Mouse (Mus musculus) embryonic facial prominence, embryonic 14.5 days (tissue): ENCODE measurements at regions not wholly inside any gene's neighbourhood (a gene's known extent, or its start where the extent isn't known, plus 50 kb on each side); places are given as distances from the start of the nearest gene placed in this dataset.
"Not testable (repeated sequence)": the region's sequence is repeated elsewhere in the genome, so short reads cannot be mapped to it uniquely, and the experiment has no call there.

Source experiments
- ATAC-seq: fragments of 200-750 bp; cut with Nextera tagmentation; 2 replicates; pipeline ENCODE4 v1.8.0; 2017; ENCODE audit warnings: low read depth, moderate number of reproducible peaks, moderate TSS enrichment
- DNase-seq: peaks from one replicate; pipeline ENCODE4 v3.0.0-alpha.2; 2015; ENCODE audit warnings: low spot score
- H3K27ac ChIP-seq: fragments of 300-500 bp; sonication (generic); replicated peaks from 2 replicates; pipeline ENCODE4 v1.5.1; 2014; ENCODE audit warnings: low read depth, mild to moderate bottlenecking, low read length, moderate library complexity
- H3K27me3 ChIP-seq: fragments of 300-500 bp; sonication (generic); replicated peaks from 2 replicates; pipeline ENCODE4 v1.6.1; 2014; ENCODE audit warnings: low read length; ENCODE audit not compliant: control insufficient read depth, insufficient read depth
- H3K36me3 ChIP-seq: fragments of 300-500 bp; sonication (generic); 2 replicates; pipeline ENCODE4 v1.6.1; 2014; ENCODE audit warnings: low read length, mixed read lengths; ENCODE audit not compliant: control insufficient read depth, insufficient read depth
- H3K4me1 ChIP-seq: fragments of 300-500 bp; sonication (generic); 2 replicates; pipeline ENCODE4 v1.6.1; 2014; ENCODE audit warnings: antibody characterized with exemption, low read length; ENCODE audit not compliant: control insufficient read depth, insufficient read depth
- H3K4me2 ChIP-seq: fragments of 300-500 bp; sonication (generic); 2 replicates; pipeline ENCODE4 v1.6.1; 2014; ENCODE audit warnings: low read depth, mild to moderate bottlenecking, low read length, moderate library complexity, mixed read lengths
- H3K4me3 ChIP-seq: fragments of 300-500 bp; sonication (generic); 2 replicates; pipeline ENCODE4 v1.5.1; 2014; ENCODE audit warnings: low read depth, mild to moderate bottlenecking, low read length
- H3K9ac ChIP-seq: fragments of 300-500 bp; sonication (generic); 2 replicates; pipeline ENCODE4 v1.6.1; 2014; ENCODE audit warnings: low read depth, mild to moderate bottlenecking, low read length, moderate library complexity, mixed read lengths
- H3K9me3 ChIP-seq: fragments of 300-500 bp; sonication (generic); 2 replicates; pipeline ENCODE4 v1.6.1; 2016; ENCODE audit warnings: low read length; ENCODE audit not compliant: control insufficient read depth
- WGBS: fragments of 180-500 bp; shearing (Covaris S2); extraction: QIAGEN DNeasy Blood & Tissue Kit; methylation state at CpG from one replicate; pipeline ENCODE4 v1.1.7; 2014; 5-methylcytosine and 5-hydroxymethylcytosine counted together

GRCm38 (mm10) chr15:25230213-25230612 lies 183.4 kb downstream of the Basp1 start:
- 80% methylated on average over 4 of the region's 4 CpGs for WGBS

GRCm38 (mm10) chr15:25229807-25230206 lies 183.8 kb downstream of the Basp1 start:
- H3K27ac ChIP-seq: no peak overlapping the region
- no peaks in the 10 kb centered on the region for H3K27me3 ChIP-seq
- ATAC-seq (no peak), DNase-seq (no peak)
- no peaks in the 10 kb centered on the region for H3K36me3 ChIP-seq
- no peak overlapping the region for H3K9ac ChIP-seq
- no peaks in the 10 kb centered on the region for H3K9me3 ChIP-seq
- WGBS: 86% methylated on average over 11 of the region's 11 CpGs
- no peak overlapping the region for H3K4me2 ChIP-seq
- no peak overlapping the region for H3K4me3 ChIP-seq
- H3K4me1 ChIP-seq: peaks cover 7% of the 10 kb centered on the region

More at GRCm38 (mm10) chr15:25230213-25230612, 183.4 kb downstream of the Basp1 start:
- Histone ChIP-seq H3K4me2 (no peak overlapping the region), H3K36me3 (no peaks in the 10 kb centered on the region), H3K4me1 (peaks cover 7% of the 10 kb centered on the region), H3K27me3 (no peaks in the 10 kb centered on the region), H3K9ac (no peak overlapping the region), H3K27ac (no peak overlapping the region), H3K9me3 (no peaks in the 10 kb centered on the region), H3K4me3 (no peak overlapping the region)
- ATAC-seq (no peak; the same call in 1 of the 2 replicates), DNase-seq (peak; percentile 28)

GRCm38 (mm10) chr15:25227496-25227895 lies 186.1 kb downstream of the Basp1 start:
- DNase-seq (no peak), ATAC-seq (no peak)
- 46% methylated on average over 7 of the region's 7 CpGs for WGBS
- Histone ChIP-seq H3K27me3 (no peaks in the 10 kb centered on the region), H3K4me1 (peaks cover 7% of the 10 kb centered on the region), H3K4me2 (no peak overlapping the region), H3K4me3 (no peak overlapping the region), H3K9ac (no peak overlapping the region), H3K9me3 (no peaks in the 10 kb centered on the region), H3K27ac (no peak overlapping the region), H3K36me3 (no peaks in the 10 kb centered on the region)

GRCm38 (mm10) chr15:25225936-25226335 lies 187.6 kb downstream of the Basp1 start:
- ATAC-seq: no peak
- Histone ChIP-seq H3K4me2 (no peak overlapping the region), H3K4me1 (peaks cover 7% of the 10 kb centered on the region), H3K9me3 (no peaks in the 10 kb centered on the region), H3K36me3 (no peaks in the 10 kb centered on the region), H3K4me3 (no peak overlapping the region), H3K27me3 (no peaks in the 10 kb centered on the region), H3K27ac (no peak overlapping the region), H3K9ac (no peak overlapping the region)
- WGBS: 33% methylated on average over 3 of the region's 3 CpGs
- DNase-seq: no peak

GRCm38 (mm10) chr15:25225431-25225830 lies 188.1 kb downstream of the Basp1 start:
- peaks cover 7% of the 10 kb centered on the region for H3K4me1 ChIP-seq
- 73% methylated on average over 3 of the region's 3 CpGs for WGBS
- H3K4me3 ChIP-seq: no peak overlapping the region
- H3K9me3 ChIP-seq: no peaks in the 10 kb centered on the region
- DNase-seq: no peak
- ATAC-seq: no peak
- H3K9ac ChIP-seq: no peak overlapping the region
- H3K36me3 ChIP-seq: no peaks in the 10 kb centered on the region
- no peak overlapping the region for H3K4me2 ChIP-seq
- no peaks in the 10 kb centered on the region for H3K27me3 ChIP-seq
- H3K27ac ChIP-seq: no peak overlapping the region

GRCm38 (mm10) chr15:25221749-25222148 lies 191.8 kb downstream of the Basp1 start:
- Histone ChIP-seq H3K4me3 (no peak overlapping the region), H3K4me1 (peaks cover 3% of the 10 kb centered on the region; the same call in 1 of the 2 replicates), H3K9me3 (no peaks in the 10 kb centered on the region), H3K27ac (no peak overlapping the region), H3K4me2 (no peak overlapping the region), H3K9ac (no peak overlapping the region), H3K36me3 (no peaks in the 10 kb centered on the region), H3K27me3 (no peaks in the 10 kb centered on the region)
- ATAC-seq: no peak
- 70% methylated on average over 4 of the region's 4 CpGs for WGBS
- DNase-seq: no peak

GRCm38 (mm10) chr15:25216375-25216774 lies 197.2 kb downstream of the Basp1 start:
- DNase-seq (no peak), ATAC-seq (no peak)
- no peaks in the 10 kb centered on the region for H3K36me3 ChIP-seq
- no peak overlapping the region for H3K9ac ChIP-seq
- WGBS: 72% methylated on average over 1 of the region's 1 CpGs
- no peaks in the 10 kb centered on the region for H3K4me1 ChIP-seq
- H3K9me3 ChIP-seq: no peaks in the 10 kb centered on the region
- no peak overlapping the region for H3K4me3 ChIP-seq
- no peaks in the 10 kb centered on the region for H3K27me3 ChIP-seq
- no peak overlapping the region for H3K27ac ChIP-seq
- H3K4me2 ChIP-seq: no peak overlapping the region

GRCm38 (mm10) chr15:25202097-25202496 lies 211.5 kb downstream of the Basp1 start:
- 88% methylated on average over 3 of the region's 3 CpGs for WGBS
- H3K4me2 ChIP-seq: no peak overlapping the region
- no peaks in the 10 kb centered on the region for H3K36me3 ChIP-seq
- ATAC-seq (no peak), DNase-seq (no peak)
- H3K4me3 ChIP-seq: no peak overlapping the region
- no peaks in the 10 kb centered on the region for H3K4me1 ChIP-seq
- H3K27ac ChIP-seq: no peak overlapping the region
- no peak overlapping the region for H3K9ac ChIP-seq
- H3K9me3 ChIP-seq: no peaks in the 10 kb centered on the region
- no peaks in the 10 kb centered on the region for H3K27me3 ChIP-seq

- not testable (repeated sequence) for H3K27ac ChIP-seq, H3K4me3 ChIP-seq, H3K27me3 ChIP-seq, H3K36me3 ChIP-seq, ATAC-seq, DNase-seq, H3K9me3 ChIP-seq, H3K4me1 ChIP-seq, H3K9ac ChIP-seq, H3K4me2 ChIP-seq
- 96% methylated on average over 16 of the region's 23 CpGs for WGBS
Measured at GRCm38 (mm10) chr15:25200249-25200648, 213.3 kb downstream of the Basp1 start.
